Mouse (Mus musculus) heart, postnatal 10 days (tissue): ENCODE results near the gene Sapcd2. TPM values are rescaled to one million over a fixed set of nuclear protein-coding genes. Genes with fewer than 3 reads are reported as not detected.

Source experiments
- DNase-seq, 2 experiments: peaks; one replicate each; pipeline ENCODE4 v3.0.0; 2021
- intact Hi-C: fragments of 180-260 bp; cut with DNase I; formaldehyde crosslinking; loops from one replicate; pipeline ENCODE4 v1.15.1; 2025
- total RNA-seq, 2 experiments: library from RNA; stranded (reverse); gene quantifications; 2 replicates each; pipeline ENCODE4 v1.2.3; 2021

Gene Sapcd2
- total RNA-seq, result 1 to 10 TPM; 2.8 to 4.7 TPM

- intact Hi-C loops, result no loop called here
- peak; percentile 89 to 91 for DNase-seq
Observed at GRCm38 (mm10) chr2:25371764-25372643, at the start of gene Sapcd2. Gene Sapcd2, plus strand, starts transcription at chr2:25372321.

GRCm38 (mm10) chr2:25326036-25326435 lies 46.1 kb upstream of the Sapcd2 start:
- intact Hi-C loops, result no loop called here
- no peak for DNase-seq

- intact Hi-C loops, result loop anchor here (2.0 kb wide), 1 partner anchor 136 kb away; no protein-coding TSS in a partner anchor
Observed at GRCm38 (mm10) chr2:25328440-25328839, 43.7 kb upstream of the Sapcd2 start.

DNA sequence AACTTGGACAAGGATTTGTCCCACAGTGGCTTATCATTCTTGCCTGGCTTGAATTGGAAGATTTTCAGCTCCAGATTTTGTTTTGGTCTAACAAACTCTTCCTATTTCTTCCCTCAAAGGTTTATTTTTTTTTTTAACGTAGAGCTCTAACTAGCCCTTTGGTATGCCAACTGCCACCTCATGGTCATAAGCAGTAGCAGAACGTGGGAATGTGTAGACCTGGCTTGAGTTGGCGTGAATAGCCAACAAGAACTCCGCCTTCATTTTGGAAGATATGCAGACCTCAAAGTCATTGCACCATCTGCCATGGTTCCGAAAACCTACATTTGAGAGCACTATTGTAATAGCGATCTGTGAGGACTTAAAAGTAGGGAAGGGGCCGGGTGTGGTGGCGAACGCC lies 40.7 kb upstream of the Sapcd2 start:
- DNase-seq, result peak in 1 of 2 experiments; percentile 9
- intact Hi-C loops, result loop anchor here (5.0 kb wide), 2 partner anchors 59 to 74 kb away; partner anchors contain the start of genes Anapc2, Ssna1 and Tmem203

More at GRCm38 (mm10) chr2:25328440-25328839, 43.7 kb upstream of the Sapcd2 start:
- DNase-seq, result peak; percentile 21 to 47

DNA sequence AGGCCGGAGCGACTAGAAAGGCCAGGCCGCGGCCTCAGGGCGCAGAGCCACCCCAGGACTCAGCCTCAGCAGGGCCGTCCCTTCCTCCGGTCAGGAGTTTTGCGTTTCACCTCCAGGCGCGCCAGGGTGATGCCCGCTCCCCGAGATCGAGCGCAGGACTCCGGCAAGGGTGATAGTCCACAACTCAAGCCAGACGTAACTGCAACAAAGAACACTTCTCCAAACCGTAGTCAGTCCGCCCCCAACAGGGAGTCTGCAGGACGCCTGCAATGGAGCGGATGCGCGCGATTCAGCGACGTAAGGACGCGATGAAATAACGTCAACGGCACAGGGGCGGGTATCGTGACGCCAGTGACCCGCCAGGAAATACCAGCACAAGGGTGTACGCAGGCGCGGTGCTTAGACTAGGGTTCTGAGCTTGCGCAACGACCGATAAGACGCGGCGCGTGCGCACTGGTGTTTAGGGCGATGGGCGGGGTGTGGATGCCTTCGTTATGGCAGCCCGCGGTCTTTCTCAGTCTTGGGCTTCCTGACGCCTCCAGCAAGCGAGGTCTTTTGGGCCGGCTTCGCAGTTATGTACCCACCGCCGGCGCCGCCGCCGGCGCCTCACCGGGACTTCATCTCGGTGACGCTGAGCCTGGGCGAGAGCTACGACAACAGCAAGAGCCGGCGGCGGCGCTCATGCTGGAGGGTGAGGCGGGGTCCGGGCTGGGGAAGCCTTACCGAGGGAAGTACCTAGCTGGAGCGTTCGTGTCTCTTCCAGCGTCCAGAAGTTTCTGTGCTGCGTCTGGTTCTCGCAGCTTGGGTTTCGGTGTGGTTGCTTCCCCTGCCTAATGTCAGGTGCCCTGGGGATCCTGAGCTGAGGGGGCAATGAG lies 39.6 kb upstream of the Sapcd2 start, which contains the start of gene Man1b1:
Gene Man1b1, plus strand, starts transcription at position 53 of the 875 bp plus-strand sequence.
- intact Hi-C loops, result loop anchor here (5.0 kb wide), 2 partner anchors 60 to 75 kb away; partner anchors contain the start of genes Anapc2, Ssna1 and Tmem203

DNA sequence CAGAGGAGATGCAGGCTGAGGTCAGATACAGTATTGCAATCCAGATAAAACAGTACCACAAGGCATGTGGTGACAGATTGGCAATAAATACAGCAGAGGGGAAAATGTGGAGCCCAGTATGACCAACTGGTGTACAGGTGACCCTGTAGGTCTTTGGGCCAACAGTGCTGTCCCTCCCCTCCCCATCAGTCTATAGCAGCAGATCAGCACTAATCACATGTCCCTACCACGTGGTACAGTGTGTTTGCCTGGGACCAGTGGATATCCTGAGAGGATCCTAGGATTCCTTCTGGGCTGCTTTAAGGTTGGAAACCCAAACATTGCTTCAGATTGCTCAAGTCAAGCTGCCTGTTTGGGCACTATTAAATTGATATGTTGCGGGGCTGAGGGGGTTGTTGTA lies 38.6 kb upstream of the Sapcd2 start:
- DNase-seq, result no peak
- intact Hi-C loops, result loop anchor here (5.0 kb wide), 2 partner anchors 61 to 76 kb away; partner anchors contain the start of genes Anapc2, Ssna1 and Tmem203

More for the DNA sequence above, 39.6 kb upstream of the Sapcd2 start, which contains the start of gene Man1b1:
- peak; percentile 100 for DNase-seq

DNA sequence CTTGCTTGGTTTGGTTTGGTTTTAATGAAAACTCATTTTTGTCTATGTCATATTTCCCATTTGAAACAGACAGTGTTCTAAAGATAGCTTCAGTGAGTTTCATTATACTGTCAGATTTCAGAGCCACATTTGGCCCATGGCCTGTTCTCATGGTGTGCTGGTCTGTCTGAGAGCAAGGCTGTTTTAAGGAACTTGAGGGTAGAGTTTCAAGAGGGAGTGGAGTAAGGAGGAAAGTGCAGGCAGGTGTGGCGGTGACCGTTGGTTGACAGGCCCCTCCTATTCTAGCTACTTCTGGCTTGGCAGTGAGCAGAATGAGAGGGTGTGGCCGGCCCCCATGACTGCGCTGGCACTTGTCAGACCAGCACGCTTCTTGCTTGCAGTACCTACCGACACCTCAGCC lies 33.8 kb upstream of the Sapcd2 start:
- intact Hi-C loops, result no loop called here
- no peak for DNase-seq

GRCm38 (mm10) chr2:25348162-25348561 lies 24.0 kb upstream of the Sapcd2 start:
- no peak for DNase-seq
- intact Hi-C loops, result no loop called here

- no peak for DNase-seq
- intact Hi-C loops, result no loop called here
Observed at GRCm38 (mm10) chr2:25349499-25349898, 22.6 kb upstream of the Sapcd2 start.

GRCm38 (mm10) chr2:25350701-25351100 lies 21.4 kb upstream of the Sapcd2 start:
- DNase-seq, result no peak
- intact Hi-C loops, result no loop called here

DNA sequence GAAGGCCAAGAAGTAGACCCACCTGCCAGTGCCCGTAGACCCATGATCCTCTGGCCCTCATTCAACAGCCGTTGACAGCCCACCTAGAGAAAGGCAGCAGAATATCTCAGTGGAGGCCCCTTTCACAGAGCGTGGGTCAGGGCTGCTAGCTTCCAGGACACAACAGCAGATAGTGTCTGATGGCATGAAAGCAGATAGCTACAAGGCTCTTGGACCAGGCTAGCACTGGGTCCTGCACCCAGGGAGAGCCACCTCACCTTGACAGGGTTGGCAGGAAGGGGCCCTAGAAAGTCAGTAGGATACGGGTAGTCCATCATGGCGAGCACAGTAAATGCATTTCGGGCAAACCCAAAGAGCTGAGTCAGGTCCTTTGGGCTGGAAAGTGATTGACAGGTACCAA lies 17.9 kb upstream of the Sapcd2 start:
- DNase-seq, result no peak
- intact Hi-C loops, result no loop called here

DNA sequence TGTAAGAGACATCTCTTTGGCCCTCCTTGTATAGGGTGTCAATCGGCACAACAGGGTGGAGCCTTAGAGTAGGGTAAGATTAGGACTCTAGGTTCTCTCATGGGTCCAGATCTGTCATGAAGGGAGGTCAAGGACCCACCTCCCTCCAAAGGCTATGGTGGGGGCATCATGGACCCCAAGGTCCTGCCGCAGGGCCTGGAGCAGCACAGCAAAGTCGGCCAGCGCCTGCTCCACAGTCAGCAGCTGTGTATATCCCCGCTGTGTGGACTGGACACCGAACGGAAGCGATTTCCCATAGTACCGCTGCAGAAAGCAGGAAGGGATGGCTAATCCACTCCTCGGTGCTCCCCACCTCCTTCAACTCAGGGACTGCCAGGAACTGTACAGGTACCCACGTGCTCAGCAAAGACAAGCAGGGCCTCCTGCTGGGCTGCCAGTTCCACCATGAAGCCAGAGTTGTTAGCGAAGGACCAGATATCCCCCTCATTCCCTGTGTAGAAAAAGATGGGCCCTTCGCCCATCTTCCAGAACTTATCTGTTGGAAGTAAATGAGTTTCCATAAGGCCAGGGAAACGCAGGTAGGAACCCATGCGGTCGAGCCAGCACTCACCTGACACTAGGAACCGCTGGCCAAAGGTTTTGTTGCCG lies 16.6 kb upstream of the Sapcd2 start:
- no peak for DNase-seq
- intact Hi-C loops, result no loop called here

DNA sequence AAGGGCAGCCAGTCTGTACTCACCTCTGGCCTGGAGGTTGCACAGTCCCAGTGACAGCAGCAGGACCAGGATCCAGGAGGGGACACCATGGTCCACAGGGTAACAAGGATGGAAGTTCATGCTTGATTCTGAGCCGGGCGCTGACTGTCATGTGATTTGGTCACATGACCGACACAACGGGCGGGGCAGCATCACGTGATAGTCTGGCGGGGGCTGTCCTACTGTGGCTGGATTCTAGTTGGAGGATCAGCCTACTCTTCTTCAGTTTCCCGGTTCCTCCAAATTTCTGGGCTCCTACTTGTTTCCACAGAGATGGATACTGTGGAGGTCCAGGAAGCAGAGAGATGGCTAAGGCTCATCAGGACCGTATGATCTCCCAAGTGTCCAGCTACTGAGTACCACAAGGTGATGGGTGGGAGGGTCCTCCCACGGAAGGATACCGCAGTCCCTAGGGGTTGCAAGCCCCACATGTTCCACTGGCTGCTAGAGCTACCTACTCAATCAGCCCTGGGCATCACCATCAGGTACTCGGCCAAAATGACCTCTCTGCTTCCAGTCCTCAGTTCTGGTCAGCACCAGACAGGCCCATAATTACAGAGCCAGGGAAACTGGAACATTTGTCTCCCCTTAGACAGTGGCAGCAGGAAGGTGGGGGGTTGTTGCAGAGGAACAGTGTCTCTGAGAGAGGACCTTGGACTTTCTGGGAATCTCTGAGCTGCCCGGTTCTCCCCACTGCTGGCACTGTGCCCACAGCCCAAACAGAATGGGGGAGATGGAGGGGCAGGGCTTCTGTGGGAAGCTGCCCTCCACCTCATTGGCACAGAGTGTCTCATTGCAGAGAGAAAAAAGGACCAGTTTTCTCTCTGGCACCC lies 15.7 kb upstream of the Sapcd2 start, which contains the start of gene Dpp7:
Gene Dpp7, minus strand, starts transcription at position 152 of the 872 bp plus-strand sequence.
- intact Hi-C loops, result no loop called here
- peak; percentile 70 to 77 for DNase-seq

- no peak for DNase-seq
- intact Hi-C loops, result no loop called here
Observed at GRCm38 (mm10) chr2:25359848-25360247, 12.3 kb upstream of the Sapcd2 start.

DNA sequence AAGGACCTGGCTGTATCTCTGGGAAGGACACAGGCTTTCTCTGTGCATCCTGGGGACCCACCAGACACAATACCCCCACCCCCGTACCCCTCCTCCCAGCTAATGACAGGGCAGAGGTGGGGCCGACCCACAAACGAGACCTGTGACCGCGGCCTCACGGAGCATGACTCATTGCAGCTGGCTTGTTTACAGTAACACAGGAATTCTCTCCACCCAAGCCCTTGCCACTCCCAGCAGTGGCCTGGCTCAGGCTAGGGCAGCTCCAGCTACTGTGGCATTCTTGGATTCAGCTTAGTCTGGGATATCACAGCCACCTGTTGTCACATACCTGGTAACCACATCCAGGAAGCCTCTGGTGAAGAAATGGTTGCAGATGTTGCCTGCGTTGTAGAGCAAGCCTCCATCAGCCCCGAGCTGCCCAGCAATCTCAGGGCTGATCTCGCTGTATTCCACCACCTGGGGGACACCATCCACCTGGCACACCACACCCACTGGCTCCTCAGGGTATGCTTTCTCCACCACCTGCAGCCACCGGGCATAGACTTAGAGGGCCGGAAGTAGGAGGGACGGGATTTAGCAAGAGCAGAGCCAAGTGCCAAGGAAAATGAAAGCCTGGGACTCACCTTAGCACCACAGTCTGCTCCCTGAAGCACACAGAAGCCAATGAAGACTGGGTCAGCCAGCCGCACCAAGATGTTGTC lies 8.5 kb upstream of the Sapcd2 start:
- intact Hi-C loops, result no loop called here
- DNase-seq, result no peak

- no peak for DNase-seq
- intact Hi-C loops, result no loop called here
Observed at GRCm38 (mm10) chr2:25364313-25364712, 7.8 kb upstream of the Sapcd2 start.

DNA sequence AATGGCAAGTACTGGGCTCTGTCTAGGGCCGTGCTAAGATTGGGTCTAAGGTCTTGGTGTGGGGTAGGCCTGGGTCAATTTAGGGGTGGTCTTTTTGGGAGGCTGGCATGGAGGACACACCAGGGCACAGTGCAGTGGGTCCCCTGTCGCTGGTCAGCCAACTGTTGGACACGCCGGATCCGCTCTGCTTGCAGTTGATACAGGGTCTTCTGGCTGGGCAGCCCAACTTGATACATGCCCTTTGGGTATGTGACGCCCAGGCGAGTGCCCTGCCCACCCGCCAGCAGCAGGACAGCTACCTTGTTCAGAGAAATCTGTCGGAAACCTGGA lies 7.4 kb upstream of the Sapcd2 start:
- intact Hi-C loops, result loop anchor here (5.0 kb wide), 1 partner anchor 38 kb away; no protein-coding TSS in a partner anchor
- no peak for DNase-seq

DNA sequence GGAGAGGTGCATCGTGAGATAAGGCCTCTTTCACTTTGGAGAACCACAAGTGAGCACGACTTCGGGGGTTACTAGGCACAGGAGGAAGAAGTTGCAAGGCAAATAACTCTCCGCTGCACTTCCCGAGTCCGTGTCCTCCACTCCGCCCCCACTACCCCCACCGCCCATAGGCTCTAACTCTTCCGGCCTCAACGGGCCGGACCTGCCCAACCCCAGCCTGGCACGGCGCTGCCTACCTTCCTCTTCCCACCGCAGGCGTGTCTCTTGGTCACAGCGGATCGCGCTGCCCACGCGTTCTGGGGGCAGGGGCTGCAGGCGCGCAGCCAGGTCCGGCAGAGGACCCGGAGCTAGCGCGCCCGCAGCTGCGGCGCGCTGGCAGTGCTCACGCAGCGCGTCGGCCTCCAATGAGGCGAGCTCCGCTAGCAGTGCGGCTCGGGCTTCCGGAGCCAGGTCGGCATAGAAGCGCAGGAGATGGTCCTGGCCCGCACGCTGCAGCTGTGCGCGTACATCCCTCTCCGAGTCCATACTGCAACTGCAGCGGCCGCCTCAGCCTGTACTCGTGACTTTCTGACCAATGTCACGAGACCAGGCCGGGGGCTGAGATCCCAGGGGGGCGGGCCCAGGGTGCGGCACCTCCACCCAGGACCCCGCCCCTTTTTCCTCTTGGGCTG lies 6.9 kb upstream of the Sapcd2 start, which contains the start of gene Uap1l1:
Gene Uap1l1, minus strand, starts transcription at position 592 of the 671 bp plus-strand sequence.
- intact Hi-C loops, result loop anchor here (5.0 kb wide), 1 partner anchor 37 kb away; no protein-coding TSS in a partner anchor

More for the DNA sequence above, 6.9 kb upstream of the Sapcd2 start, which contains the start of gene Uap1l1:
- peak; percentile 81 for DNase-seq
